Mouse (Mus musculus): ENCODE data around the gene Rps9. TPM values are rescaled to one million over a fixed set of nuclear protein-coding genes. Genes with fewer than 3 reads are reported as not detected.
"Not testable (repeated sequence)": the region's sequence is repeated elsewhere in the genome, so short reads cannot be mapped to it uniquely, and the experiment has no call there.

Gene Rps9
- total RNA-seq, 1 experiment from 2014 or later = 2,051 TPM

GRCm38 (mm10) chr7:3694076-3694948 is 9.5 kb upstream of the Rps9 start:
- ATAC-seq (replicated peaks; ENCODE audit: low read depth, poor library complexity, severe bottlenecking) = peak; percentile 27

DNA sequence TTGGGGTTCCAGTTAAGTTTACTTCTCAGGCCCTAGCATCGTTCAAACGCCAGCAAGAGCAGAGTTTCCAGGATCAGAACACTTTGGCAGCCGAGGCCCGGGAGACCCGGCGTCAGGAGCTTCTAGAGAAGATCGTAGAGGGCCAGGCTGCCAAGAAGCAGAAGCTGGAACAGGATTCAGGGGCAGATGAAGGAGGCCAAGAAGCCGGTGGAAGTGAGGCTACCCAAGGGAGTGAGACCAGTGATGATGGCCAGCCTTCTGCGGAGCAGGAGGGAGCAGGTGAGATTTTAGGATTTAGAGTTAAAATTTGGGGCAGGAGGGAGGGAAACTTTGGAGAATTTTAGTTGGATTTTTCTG is 8.9 kb upstream of the Rps9 start:
- ATAC-seq (replicated peaks; ENCODE audit: low read depth, poor library complexity, severe bottlenecking) = not testable (repeated sequence)

- ATAC-seq (replicated peaks; ENCODE audit: low read depth, poor library complexity, severe bottlenecking) = no peak
These were observed 5.3 kb upstream of the Rps9 start for GRCm38 (mm10) chr7:3698471-3698870.

GRCm38 (mm10) chr7:3703148-3703878 is 480 bp upstream of the Rps9 start:
- no peak; the same call in 1 of the 2 replicates for ATAC-seq (replicated peaks; ENCODE audit: low read depth, poor library complexity, severe bottlenecking)

GRCm38 (mm10) chr7:3704475-3704874 is 682 bp downstream of the Rps9 start:
- no peak for ATAC-seq (replicated peaks; ENCODE audit: low read depth, poor library complexity, severe bottlenecking)

- ATAC-seq (replicated peaks; ENCODE audit: low read depth, poor library complexity, severe bottlenecking) = not testable (repeated sequence)
These were observed 1.7 kb downstream of the Rps9 start for GRCm38 (mm10) chr7:3705461-3705860.

GRCm38 (mm10) chr7:3705911-3706310 is 2.1 kb downstream of the Rps9 start:
- no peak for ATAC-seq (replicated peaks; ENCODE audit: low read depth, poor library complexity, severe bottlenecking)

GRCm38 (mm10) chr7:3706343-3706934 is 2.6 kb downstream of the Rps9 start:
- no peak for ATAC-seq (replicated peaks; ENCODE audit: low read depth, poor library complexity, severe bottlenecking)

- ATAC-seq (replicated peaks; ENCODE audit: low read depth, poor library complexity, severe bottlenecking) = peak; percentile 62
These were observed 3.2 kb downstream of the Rps9 start for GRCm38 (mm10) chr7:3707027-3707426.

DNA sequence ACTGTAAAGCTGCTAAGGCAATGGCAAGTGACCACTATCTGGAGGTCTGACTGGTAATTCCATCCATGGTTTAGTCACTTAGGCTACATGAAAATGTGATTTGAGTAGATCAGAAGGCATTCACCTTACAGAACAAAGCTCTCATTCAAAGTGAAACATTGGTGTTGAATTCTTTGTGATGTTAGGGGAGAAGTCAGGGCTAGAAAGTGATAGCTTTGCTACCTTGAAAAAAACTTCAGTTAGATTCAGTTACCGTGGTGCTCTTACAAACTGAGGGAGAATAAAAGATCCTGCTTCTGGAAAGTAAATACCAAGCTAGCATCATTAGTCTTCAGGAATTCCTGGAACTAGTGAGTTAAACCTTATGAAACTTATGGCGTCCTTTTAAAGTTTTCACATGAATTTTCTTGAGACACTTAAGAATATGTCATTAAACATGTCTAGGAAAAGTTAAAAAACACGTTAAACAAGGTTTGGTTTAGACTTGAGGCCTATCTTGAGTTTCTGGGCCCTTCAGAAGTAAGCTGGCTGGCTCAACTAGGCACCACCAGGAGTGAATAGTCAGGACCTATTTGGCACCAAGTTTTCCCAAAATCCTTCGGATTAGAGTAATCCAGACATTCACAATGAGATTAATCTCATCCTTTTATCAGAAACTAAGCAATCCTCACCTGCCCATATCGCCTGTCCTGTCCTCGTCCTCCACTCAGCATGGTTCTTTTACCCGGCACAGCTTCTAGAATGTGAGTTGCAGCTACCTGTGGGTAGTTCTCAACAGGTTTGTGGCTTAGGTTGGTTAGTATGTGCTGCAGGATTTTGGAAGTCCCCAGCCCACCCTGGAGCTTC is 4.0 kb downstream of the Rps9 start:
- ATAC-seq (replicated peaks; ENCODE audit: low read depth, poor library complexity, severe bottlenecking) = no peak

- not testable (repeated sequence) for ATAC-seq (replicated peaks; ENCODE audit: low read depth, poor library complexity, severe bottlenecking)
These were observed 4.7 kb downstream of the Rps9 start for GRCm38 (mm10) chr7:3708447-3708980.

GRCm38 (mm10) chr7:3709000-3709399 is 5.2 kb downstream of the Rps9 start:
- no peak for ATAC-seq (replicated peaks; ENCODE audit: low read depth, poor library complexity, severe bottlenecking)

DNA sequence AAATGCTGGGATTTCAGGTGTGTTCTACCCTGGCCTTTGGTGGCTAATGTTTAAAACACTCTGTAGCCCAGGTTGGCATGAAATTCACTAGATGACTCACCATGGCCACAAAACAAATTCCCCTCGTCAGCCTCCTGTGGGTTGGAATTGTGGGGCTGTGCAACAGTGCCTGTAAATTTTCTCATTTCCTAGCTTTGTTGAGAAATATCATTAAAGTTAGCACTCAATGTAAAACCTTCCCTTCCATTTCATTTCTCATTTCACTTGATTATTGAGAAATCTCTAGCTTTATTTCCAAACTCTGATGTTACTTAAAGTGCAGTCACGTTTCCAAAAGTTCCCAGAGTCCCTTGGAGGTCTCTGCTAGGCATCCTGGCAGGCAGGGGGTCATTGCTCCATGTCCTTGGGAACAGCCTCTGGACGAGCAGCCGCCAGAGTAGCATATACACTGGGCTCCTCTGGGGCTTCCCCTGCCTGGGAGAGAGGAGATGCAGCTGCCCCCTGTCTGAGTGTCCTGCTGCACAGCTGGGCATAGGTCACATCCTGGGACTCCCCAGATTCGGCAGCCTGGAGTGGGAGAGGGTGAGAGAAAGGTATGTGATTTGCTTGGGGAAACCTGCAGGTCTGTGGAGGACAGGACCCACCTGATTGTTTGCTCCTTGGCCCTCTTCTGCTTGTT is 8.6 kb downstream of the Rps9 start:
- ATAC-seq (replicated peaks; ENCODE audit: low read depth, poor library complexity, severe bottlenecking) = no peak

- ATAC-seq (replicated peaks; ENCODE audit: low read depth, poor library complexity, severe bottlenecking) = peak; percentile 53; the same call in 1 of the 2 replicates
These were observed 11.5 kb downstream of the Rps9 start for GRCm38 (mm10) chr7:3715249-3715648.

GRCm38 (mm10) chr7:3720268-3720667 is 16.5 kb downstream of the Rps9 start, which contains the start of gene Pirb:
TSS of gene Pirb (minus strand) at chr7:3720391.
- ATAC-seq (replicated peaks; ENCODE audit: low read depth, poor library complexity, severe bottlenecking) = not testable (repeated sequence)

DNA sequence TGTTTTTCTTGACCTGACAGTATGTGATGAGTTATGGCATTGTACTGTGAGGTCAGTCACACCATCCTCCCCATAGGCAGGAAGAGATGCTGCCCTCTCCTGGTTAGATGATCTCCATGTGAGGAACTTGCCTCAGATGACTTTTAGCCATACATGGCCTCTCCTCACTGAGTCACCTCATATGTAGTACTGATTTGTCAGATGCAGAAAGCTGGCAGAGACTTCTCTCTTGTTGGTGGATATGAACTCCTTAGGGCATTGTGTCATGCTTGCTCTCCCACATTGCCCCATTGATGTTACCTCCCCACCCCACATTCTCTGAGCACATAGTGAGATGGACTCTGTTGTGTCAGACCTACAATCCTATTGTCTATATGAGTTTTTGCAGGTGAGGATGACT is 21.7 kb downstream of the Rps9 start:
- ATAC-seq (replicated peaks; ENCODE audit: low read depth, poor library complexity, severe bottlenecking) = not testable (repeated sequence)

DNA sequence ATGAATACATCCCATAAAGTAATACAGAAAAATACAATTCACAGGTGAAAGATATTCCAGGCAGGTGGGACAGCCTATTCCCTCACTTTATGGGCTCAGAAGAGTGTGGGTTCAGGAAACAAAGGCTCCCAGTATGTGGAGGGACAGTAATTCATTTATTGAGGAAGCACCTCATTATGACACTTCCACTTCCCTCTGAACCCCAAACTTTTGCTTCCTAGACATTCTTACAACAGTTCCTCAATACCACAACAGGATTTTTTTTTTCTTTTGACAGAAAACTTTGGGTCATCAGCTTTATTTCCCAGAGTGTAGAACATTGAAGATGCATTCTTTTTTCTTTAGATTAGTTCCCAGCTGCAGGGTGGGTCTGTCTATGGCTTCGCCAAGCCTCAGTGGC is 28.9 kb downstream of the Rps9 start:
- ATAC-seq (replicated peaks; ENCODE audit: low read depth, poor library complexity, severe bottlenecking) = not testable (repeated sequence)
